Mouse (Mus musculus) hindbrain, embryonic 11.5 days (tissue): ENCODE results near the gene Phf24. TPM values are rescaled to one million over a fixed set of nuclear protein-coding genes. Genes with fewer than 3 reads are reported as not detected.

ENCODE experiments used
- ATAC-seq: fragments of 200-750 bp; cut with Nextera tagmentation; 2 replicates; pipeline ENCODE4 v1.8.0; 2017; ENCODE audit warnings: mild to moderate bottlenecking, moderate TSS enrichment, moderate library complexity; ENCODE audit not compliant: low FRiP score
- DNase-seq: peaks from one replicate; pipeline ENCODE4 v3.0.0-alpha.2; 2015; ENCODE audit warnings: low spot score
- H3K27ac ChIP-seq: fragments of 300-500 bp; sonication (generic); 2 replicates; pipeline ENCODE4 v1.5.1; 2014; ENCODE audit warnings: mild to moderate bottlenecking, low read depth, low read length
- H3K27me3 ChIP-seq: fragments of 300-500 bp; sonication (generic); 2 replicates; pipeline ENCODE4 v1.6.1; 2014; ENCODE audit warnings: mild to moderate bottlenecking, low read length, moderate library complexity, mixed read lengths; ENCODE audit not compliant: control insufficient read depth, insufficient read depth
- H3K36me3 ChIP-seq: fragments of 300-500 bp; sonication (generic); 2 replicates; pipeline ENCODE4 v1.6.1; 2014; ENCODE audit warnings: mild to moderate bottlenecking, low read length, moderate library complexity, mixed read lengths; ENCODE audit not compliant: control insufficient read depth, insufficient read depth
- H3K4me1 ChIP-seq: fragments of 300-500 bp; sonication (generic); replicated peaks from 2 replicates; pipeline ENCODE4 v1.6.1; 2014; ENCODE audit warnings: low read length, mixed read lengths; ENCODE audit not compliant: control insufficient read depth, insufficient read depth
- H3K4me2 ChIP-seq: fragments of 300-500 bp; sonication (generic); replicated peaks from 2 replicates; pipeline ENCODE4 v1.6.1; 2014; ENCODE audit warnings: mild to moderate bottlenecking, low read depth, low read length
- H3K4me3 ChIP-seq: fragments of 300-500 bp; sonication (generic); 2 replicates; pipeline ENCODE4 v1.5.1; 2014; ENCODE audit warnings: low read depth, low read length
- H3K9ac ChIP-seq: fragments of 300-500 bp; sonication (generic); 2 replicates; pipeline ENCODE4 v1.6.1; 2014; ENCODE audit warnings: low read depth, low read length
- H3K9me3 ChIP-seq: fragments of 300-500 bp; sonication (generic); 2 replicates; pipeline ENCODE4 v1.6.1; 2016; ENCODE audit warnings: low read length; ENCODE audit not compliant: control insufficient read depth
- WGBS: fragments of 180-500 bp; shearing (Covaris S2); extraction: QIAGEN DNeasy Blood & Tissue Kit; methylation state at CpG from one replicate; pipeline ENCODE4 v1.1.7; 2014; 5-methylcytosine and 5-hydroxymethylcytosine counted together
- polyA plus RNA-seq: library from polyadenylated mRNA; unstranded; fragments of >200 nt; fragmentation: Nextera tagmentation; extraction: Ambion mirVana; gene quantifications from 2 replicates; pipeline ENCODE4 v1.2.1, GENCODE M21; 2014

Gene Phf24
- polyA plus RNA-seq, 1 experiment from 2014 or later, result 4.4 TPM

- no peaks in the 10 kb centered on the region for H3K4me1 ChIP-seq
- H3K27ac ChIP-seq, result no peak overlapping the region
- H3K27me3 ChIP-seq, result no peaks in the 10 kb centered on the region
- no peaks in the 10 kb centered on the region for H3K36me3 ChIP-seq
- no peak for ATAC-seq
- no peak overlapping the region for H3K4me3 ChIP-seq
- H3K9ac ChIP-seq, result no peak overlapping the region
- peak; percentile 42 for DNase-seq
- no peak overlapping the region for H3K4me2 ChIP-seq
- 63% methylated on average over 9 of the region's 9 CpGs for WGBS
- no peaks in the 10 kb centered on the region for H3K9me3 ChIP-seq
These were observed 14.3 kb upstream of the Phf24 start for GRCm38 (mm10) chr4:42902174-42902573.

DNA sequence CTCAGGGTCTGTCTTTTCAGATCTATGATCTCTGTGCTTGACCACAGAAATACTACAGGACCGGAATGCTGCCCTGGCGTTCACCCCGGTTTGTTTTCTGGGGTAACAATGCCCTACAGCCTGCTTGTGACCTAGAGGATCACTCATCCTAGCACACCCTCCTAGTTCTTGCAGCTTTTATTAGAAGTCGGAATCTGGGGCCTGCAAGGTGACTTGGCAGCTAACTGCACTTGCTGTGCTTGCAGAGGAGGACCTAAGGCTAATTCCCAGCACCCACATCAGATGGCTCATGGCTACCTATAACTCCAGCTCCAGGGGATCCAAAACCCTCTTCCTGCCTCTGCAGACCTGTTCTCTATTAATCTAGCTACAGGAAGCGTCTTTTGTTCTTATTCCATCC lies 13.7 kb upstream of the Phf24 start:
- Histone ChIP-seq H3K9ac (no peak overlapping the region), H3K4me2 (no peak overlapping the region), H3K27ac (no peak overlapping the region), H3K36me3 (no peaks in the 10 kb centered on the region), H3K4me3 (no peak overlapping the region), H3K4me1 (no peaks in the 10 kb centered on the region), H3K9me3 (no peaks in the 10 kb centered on the region), H3K27me3 (no peaks in the 10 kb centered on the region)
- DNase-seq (no peak), ATAC-seq (no peak)
- 94% methylated on average over 5 of the region's 5 CpGs for WGBS

DNA sequence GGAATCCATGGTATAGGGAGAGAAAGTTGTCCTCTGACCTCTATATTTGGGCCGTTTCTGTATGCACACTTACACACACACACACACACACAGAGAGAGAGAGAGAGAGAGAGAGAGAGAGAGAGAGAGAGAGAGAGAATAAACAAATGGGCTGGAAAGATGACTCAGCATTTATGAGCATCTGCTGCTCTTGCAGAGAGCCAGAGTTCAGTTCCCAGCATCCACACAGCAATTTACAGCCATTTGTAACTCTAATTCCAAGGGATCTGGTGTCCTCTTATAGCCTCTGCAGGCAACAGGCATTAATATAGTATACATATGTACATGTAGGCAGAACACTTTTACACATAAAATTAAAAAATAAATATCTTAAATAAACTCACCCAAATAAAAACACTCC lies 12.5 kb upstream of the Phf24 start:
- Histone ChIP-seq H3K4me2 (no peak overlapping the region), H3K4me3 (no peak overlapping the region), H3K4me1 (no peaks in the 10 kb centered on the region), H3K27ac (no peak overlapping the region), H3K9ac (no peak overlapping the region), H3K9me3 (no peaks in the 10 kb centered on the region), H3K36me3 (no peaks in the 10 kb centered on the region), H3K27me3 (no peaks in the 10 kb centered on the region)
- ATAC-seq (no peak), DNase-seq (no peak)
- WGBS, result 75% methylated on average over 1 of the region's 1 CpGs

- 97% methylated on average over 3 of the region's 3 CpGs for WGBS
- H3K27ac ChIP-seq, result no peak overlapping the region
These were observed 11.9 kb upstream of the Phf24 start for GRCm38 (mm10) chr4:42904523-42904922.

GRCm38 (mm10) chr4:42904966-42905365 lies 11.5 kb upstream of the Phf24 start:
- Histone ChIP-seq H3K4me1 (no peaks in the 10 kb centered on the region), H3K4me2 (no peak overlapping the region), H3K27ac (no peak overlapping the region), H3K9me3 (no peaks in the 10 kb centered on the region), H3K9ac (no peak overlapping the region), H3K4me3 (no peak overlapping the region), H3K36me3 (no peaks in the 10 kb centered on the region), H3K27me3 (no peaks in the 10 kb centered on the region)
- DNase-seq, result no peak
- ATAC-seq, result no peak
- WGBS, result 76% methylated on average over 6 of the region's 6 CpGs

More at GRCm38 (mm10) chr4:42904523-42904922, 11.9 kb upstream of the Phf24 start:
- DNase-seq (no peak), ATAC-seq (no peak)
- Histone ChIP-seq H3K36me3 (no peaks in the 10 kb centered on the region), H3K9me3 (no peaks in the 10 kb centered on the region), H3K9ac (no peak overlapping the region), H3K4me2 (no peak overlapping the region), H3K27me3 (no peaks in the 10 kb centered on the region), H3K4me3 (no peak overlapping the region), H3K4me1 (no peaks in the 10 kb centered on the region)

GRCm38 (mm10) chr4:42913391-42913790 lies 3.1 kb upstream of the Phf24 start:
- H3K4me1 ChIP-seq, result peaks cover 3% of the 10 kb centered on the region; the same call in 1 of the 2 replicates
- H3K36me3 ChIP-seq, result no peaks in the 10 kb centered on the region
- H3K9me3 ChIP-seq, result no peaks in the 10 kb centered on the region
- H3K27me3 ChIP-seq, result peaks cover 20% of the 10 kb centered on the region
- H3K9ac ChIP-seq, result no peak overlapping the region
- DNase-seq (no peak), ATAC-seq (no peak)
- no peak overlapping the region for H3K4me3 ChIP-seq
- 55% methylated on average over 10 of the region's 10 CpGs for WGBS
- no peak overlapping the region for H3K27ac ChIP-seq
- no peak overlapping the region for H3K4me2 ChIP-seq

- ATAC-seq (no peak), DNase-seq (no peak)
- peaks cover 22% of the 10 kb centered on the region for H3K27me3 ChIP-seq
- no peaks in the 10 kb centered on the region for H3K9me3 ChIP-seq
- no peak overlapping the region for H3K4me2 ChIP-seq
- H3K36me3 ChIP-seq, result no peaks in the 10 kb centered on the region
- no peak overlapping the region for H3K27ac ChIP-seq
- whole genome bisulfite sequencing, result 83% methylated on average over 12 of the region's 12 CpGs
- H3K9ac ChIP-seq, result no peak overlapping the region
- H3K4me1 ChIP-seq, result peaks cover 3% of the 10 kb centered on the region; the same call in 1 of the 2 replicates
- H3K4me3 ChIP-seq, result no peak overlapping the region
These were observed 1.1 kb upstream of the Phf24 start for GRCm38 (mm10) chr4:42915311-42915710.

DNA sequence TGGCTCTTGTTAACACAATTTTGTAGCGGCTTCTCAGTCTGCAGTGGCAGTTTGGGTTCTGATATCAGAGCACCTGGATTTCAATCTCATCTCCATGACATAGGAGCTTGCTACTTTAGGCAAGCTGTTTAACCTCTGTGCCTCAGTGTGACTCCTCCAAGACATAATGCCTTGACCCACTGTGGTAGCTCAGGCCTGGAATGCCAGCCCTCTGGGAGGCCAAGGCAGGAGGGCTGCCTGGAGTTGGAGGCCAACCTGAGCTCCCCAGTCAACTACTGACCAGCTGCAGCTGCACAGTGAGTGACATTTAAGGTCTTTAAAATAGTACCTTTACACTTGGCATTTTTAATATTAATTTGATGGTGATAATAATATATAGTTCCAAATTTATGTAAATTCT lies 494 bp upstream of the Phf24 start:
- no peak overlapping the region for H3K4me2 ChIP-seq

GRCm38 (mm10) chr4:42917402-42917774 lies 928 bp downstream of the Phf24 start:
- Histone ChIP-seq H3K9me3 (no peaks in the 10 kb centered on the region), H3K4me3 (peak overlapping the region; percentile 59), H3K27me3 (peaks cover 22% of the 10 kb centered on the region), H3K4me1 (peaks cover 3% of the 10 kb centered on the region; the same call in 1 of the 2 replicates), H3K4me2 (peak overlapping the region; percentile 90), H3K36me3 (no peaks in the 10 kb centered on the region), H3K9ac (peak overlapping the region; percentile 79), H3K27ac (no peak overlapping the region)
- 4% methylated on average over 18 of the region's 26 CpGs for WGBS
- peak; percentile 64 for ATAC-seq
- no peak for DNase-seq

More for the DNA sequence above, 494 bp upstream of the Phf24 start:
- Histone ChIP-seq H3K36me3 (no peaks in the 10 kb centered on the region), H3K9me3 (no peaks in the 10 kb centered on the region), H3K9ac (no peak overlapping the region), H3K4me3 (no peak overlapping the region), H3K27me3 (peaks cover 22% of the 10 kb centered on the region), H3K27ac (no peak overlapping the region), H3K4me1 (peaks cover 3% of the 10 kb centered on the region; the same call in 1 of the 2 replicates)
- no peak for ATAC-seq
- no peak for DNase-seq
- WGBS, result 73% methylated on average over 1 of the region's 1 CpGs
